Mouse (Mus musculus) lung, embryonic 16.5 days (tissue): ENCODE results near the gene Satb2. TPM values are rescaled to one million over a fixed set of nuclear protein-coding genes. Genes with fewer than 3 reads are reported as not detected.

Experiments used
- ATAC-seq: fragments of 200-750 bp; cut with Nextera tagmentation; 2 replicates; pipeline ENCODE4 v1.8.0; 2017; ENCODE audit warnings: low read depth, mild to moderate bottlenecking, moderate library complexity
- H3K27ac ChIP-seq: fragments of 300-500 bp; sonication (generic); 2 replicates; pipeline ENCODE4 v1.5.1; 2014; ENCODE audit warnings: mild to moderate bottlenecking, control low read depth, low read length
- H3K27me3 ChIP-seq: fragments of 300-500 bp; sonication (generic); 2 replicates; pipeline ENCODE4 v1.6.1; 2014; ENCODE audit warnings: low read depth, low read length, mixed read lengths; ENCODE audit not compliant: control insufficient read depth, insufficient read depth
- H3K36me3 ChIP-seq: fragments of 300-500 bp; sonication (generic); 2 replicates; pipeline ENCODE4 v1.6.1; 2014; ENCODE audit warnings: low read length; ENCODE audit not compliant: control insufficient read depth, insufficient read depth
- H3K4me1 ChIP-seq: fragments of 300-500 bp; sonication (generic); replicated peaks from 2 replicates; pipeline ENCODE4 v1.6.1; 2014; ENCODE audit warnings: low read length, mixed read lengths; ENCODE audit not compliant: control insufficient read depth, insufficient read depth
- H3K4me2 ChIP-seq: fragments of 300-500 bp; sonication (generic); 2 replicates; pipeline ENCODE4 v1.6.1; 2014; ENCODE audit warnings: low read depth, low read length, control low read depth
- H3K4me3 ChIP-seq: fragments of 300-500 bp; sonication (generic); 2 replicates; pipeline ENCODE4 v1.5.1; 2014; ENCODE audit warnings: mild to moderate bottlenecking, low read length, control low read depth
- H3K9ac ChIP-seq: fragments of 300-500 bp; sonication (generic); 2 replicates; pipeline ENCODE4 v1.6.1; 2014; ENCODE audit warnings: low read length, control low read depth
- H3K9me3 ChIP-seq: fragments of 300-500 bp; sonication (generic); 2 replicates; pipeline ENCODE4 v1.6.1; 2016; ENCODE audit warnings: low read length; ENCODE audit not compliant: control insufficient read depth
- WGBS: fragments of 180-500 bp; shearing (Covaris S2); extraction: QIAGEN DNeasy Blood & Tissue Kit; methylation state at CpG from one replicate; pipeline ENCODE4 v1.1.7; 2014; 5-methylcytosine and 5-hydroxymethylcytosine counted together
- microRNA-seq: library from miRNA; unstranded; fragments of <30 nt; microRNA quantifications from one replicate; pipeline ENCODE4, GENCODE M21; 2016
- polyA plus RNA-seq: library from polyadenylated mRNA; unstranded; fragments of >200 nt; fragmentation: Nextera tagmentation; extraction: Ambion mirVana; gene quantifications from 2 replicates; pipeline ENCODE4 v1.2.1, GENCODE M21; 2015

The Satb2 gene
- polyA plus RNA-seq, 1 experiment from 2014 or later, result 0.54 TPM

DNA sequence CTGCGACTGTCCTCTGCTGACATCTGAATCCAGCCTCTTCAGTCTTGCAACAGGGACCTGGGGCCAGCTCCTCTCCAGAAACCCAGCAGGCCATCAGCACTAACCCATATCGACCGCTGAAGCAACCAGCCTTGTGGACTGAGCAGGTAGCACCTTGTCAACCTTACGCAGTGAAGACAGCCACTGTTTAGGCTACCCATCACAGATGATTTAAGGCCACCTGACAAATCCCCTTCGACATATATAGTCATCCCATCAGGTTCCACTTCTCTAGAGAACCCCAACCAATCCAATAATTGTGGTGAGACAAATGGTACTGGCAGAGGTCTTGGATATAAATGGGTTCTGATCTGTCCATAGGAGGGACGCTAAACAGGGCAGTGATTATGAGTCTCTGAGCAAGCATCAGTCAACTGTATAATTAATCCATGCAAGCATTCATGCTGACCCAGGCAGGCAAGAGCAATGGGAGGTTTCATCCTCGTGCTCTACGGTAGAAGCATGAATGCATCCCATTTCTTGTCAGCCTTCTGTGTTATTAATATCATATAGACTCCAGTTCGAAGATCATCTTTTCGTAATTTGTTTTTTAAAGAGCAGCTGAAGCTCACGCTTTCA lies 229.5 kb downstream of the Satb2 start:
- no peak overlapping the region for H3K27ac ChIP-seq
- no peaks in the 10 kb centered on the region for H3K4me1 ChIP-seq
- no peak overlapping the region for H3K4me2 ChIP-seq
- H3K9ac ChIP-seq, result no peak overlapping the region
- no peaks in the 10 kb centered on the region for H3K27me3 ChIP-seq
- no peaks in the 10 kb centered on the region for H3K9me3 ChIP-seq
- no peaks in the 10 kb centered on the region for H3K36me3 ChIP-seq
- no peak overlapping the region for H3K4me3 ChIP-seq
- WGBS, result 74% methylated on average over 11 of the region's 11 CpGs
- no peak for ATAC-seq

Small RNA genes lying within 50 kb of the gene (microRNA-seq; reads per million reads assigned to microRNA genes)
- gene Gm23943, result not detected
